Mouse (Mus musculus): ENCODE results near the gene Olfr221.
"Not testable (repeated sequence)": the region's sequence is repeated elsewhere in the genome, so short reads cannot be mapped to it uniquely, and the experiment has no call there.

The Olfr221 gene

DNA sequence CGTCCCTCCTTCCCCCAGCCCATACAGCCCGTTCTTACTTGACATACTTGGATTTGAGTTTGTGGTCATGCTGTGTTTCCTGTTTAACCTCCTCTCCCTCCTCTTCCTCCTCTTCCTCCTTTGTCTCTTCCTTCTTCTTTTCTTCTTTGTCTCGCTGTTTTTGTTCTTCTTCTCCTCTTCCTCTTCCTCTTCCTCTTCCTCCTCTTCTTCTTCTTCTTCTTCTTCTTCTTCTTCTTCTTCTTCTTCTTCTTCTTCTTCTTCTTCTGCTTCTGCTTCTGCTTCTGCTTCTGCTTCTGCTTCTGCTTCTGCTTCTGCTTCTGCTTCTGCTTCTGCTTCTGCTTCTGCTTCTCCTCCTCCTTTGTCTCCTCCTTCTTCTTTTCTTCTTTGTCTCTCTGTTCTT is at the start of gene Olfr221:
Olfr221 (minus strand) TSS at position 101 of the 400 bp plus-strand sequence.
- DNase-seq (ENCODE audit: low spot score) = not testable (repeated sequence)

DNA sequence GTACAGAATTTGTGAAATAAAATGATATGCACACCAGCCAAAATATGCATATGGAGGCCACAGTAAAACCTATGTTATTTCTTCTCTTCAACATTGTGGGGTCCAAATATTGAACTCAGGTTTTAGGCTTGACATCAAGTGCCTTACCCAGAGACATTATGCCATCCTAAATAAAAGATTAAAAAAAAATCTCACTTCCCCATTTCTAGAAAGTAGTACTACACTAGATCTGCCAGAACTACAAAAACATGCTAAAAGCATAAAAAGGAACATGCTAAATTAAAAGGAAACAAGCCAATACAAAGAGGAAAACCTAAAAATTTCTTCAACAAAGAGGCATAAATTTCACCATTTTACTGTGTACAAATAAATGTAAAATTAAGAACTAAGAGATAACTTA is 40.8 kb upstream of the Olfr221 start:
- DNase-seq (ENCODE audit: low spot score) = no peak

DNA sequence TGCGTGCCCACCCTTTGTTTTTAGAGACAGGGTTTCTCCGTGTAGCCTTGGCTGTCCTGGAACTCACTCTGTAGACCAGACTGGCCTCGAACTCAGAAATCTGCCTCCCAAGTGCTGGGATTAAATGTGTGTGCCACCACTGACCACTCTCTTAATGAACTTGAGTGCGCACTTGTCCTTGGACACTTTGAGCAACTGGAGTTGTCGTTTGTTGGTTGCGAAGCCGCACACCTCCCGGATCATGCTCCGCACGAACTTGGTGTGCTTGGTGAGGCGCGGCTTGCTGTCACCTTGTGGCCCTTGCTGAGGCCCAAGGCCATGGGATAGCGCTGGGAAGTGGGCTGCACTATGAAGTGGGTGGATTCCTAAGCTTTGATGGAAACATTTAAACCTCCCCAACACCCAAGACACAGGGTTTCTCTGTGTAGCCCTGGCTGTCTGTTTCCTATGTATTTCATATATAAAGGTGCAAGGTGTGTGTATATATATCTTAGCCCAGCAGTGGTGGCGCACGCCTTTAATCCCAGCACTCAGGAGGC is 29.4 kb upstream of the Olfr221 start:
- no peak for DNase-seq (ENCODE audit: low spot score)

DNA sequence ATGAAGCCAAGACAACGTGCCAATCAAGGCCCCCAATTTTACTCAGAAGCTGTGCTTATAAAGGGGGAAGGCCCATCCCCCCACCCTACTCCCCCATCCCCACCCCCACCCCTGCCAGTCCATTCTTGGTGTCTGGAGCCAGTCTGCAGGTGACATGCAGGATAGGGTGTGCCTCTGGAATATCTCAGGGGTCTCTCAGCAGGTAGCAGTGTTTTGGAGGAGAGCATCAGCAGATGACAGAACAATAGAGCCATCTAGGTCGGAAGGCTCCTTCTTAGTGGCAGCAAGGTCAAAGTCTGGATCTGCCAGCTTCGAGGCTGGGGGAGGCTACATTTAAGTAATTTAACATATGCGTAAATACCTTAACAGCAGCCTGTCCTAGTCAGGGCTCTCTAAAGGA is 23.9 kb upstream of the Olfr221 start:
- no peak for DNase-seq (ENCODE audit: low spot score)

DNA sequence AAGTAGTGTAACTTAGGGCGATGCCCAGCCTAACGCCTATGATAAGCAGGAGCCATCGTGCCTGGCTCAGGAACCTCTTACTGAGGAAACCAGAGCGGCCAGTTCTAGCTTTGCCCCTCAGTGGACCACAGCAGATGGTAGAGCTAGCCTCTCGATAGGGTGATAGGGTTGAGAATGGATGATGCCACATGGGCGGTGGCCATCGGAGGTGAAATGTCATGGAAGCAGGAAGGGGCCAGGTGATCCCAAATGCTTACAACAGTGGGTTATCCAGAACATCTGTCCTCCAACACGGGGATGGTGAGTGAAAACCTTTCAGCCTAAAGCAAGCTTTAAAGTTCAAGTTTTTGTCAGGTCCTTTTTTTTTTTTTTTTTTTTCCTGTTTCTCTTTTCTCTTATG is 19.5 kb upstream of the Olfr221 start:
- DNase-seq (ENCODE audit: low spot score) = no peak

DNA sequence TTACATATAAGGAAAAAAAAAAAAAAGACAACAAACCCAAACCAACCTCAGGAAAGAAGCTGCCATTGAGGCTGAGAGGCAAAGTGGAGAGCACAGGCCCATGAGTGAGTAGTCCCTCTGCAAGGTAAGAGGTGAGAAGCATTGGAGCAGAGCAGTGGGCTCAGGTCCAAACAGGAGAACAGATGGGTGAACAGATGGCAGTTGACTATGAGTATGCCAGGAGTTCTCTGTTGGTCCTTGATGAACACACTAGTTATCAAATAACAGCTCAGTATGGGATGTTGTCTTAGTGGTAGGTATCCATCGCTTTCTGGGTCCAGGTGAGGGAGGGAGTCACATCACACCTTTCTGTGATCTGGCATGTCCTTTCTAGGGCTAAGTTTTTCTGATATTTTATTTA is 18.5 kb upstream of the Olfr221 start:
- no peak for DNase-seq (ENCODE audit: low spot score)

DNA sequence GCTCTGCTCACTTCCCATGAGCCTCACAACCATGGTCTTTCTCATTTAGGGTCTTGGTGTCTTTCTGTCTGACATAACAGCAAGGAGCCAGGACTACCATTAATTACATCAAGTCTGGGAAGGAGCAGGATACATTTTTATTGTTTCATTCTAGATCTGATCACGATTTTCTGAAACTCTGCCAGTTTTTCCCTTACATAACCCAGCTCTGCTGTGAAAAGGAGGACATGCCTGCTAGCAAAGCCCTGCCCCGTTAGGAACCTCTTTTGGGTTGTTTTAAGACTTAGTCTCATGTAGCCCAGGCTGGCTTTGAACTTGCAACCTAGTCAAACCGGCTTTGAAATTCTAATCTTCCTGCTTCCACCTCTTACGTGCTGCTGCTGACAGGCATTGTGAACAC is 17.7 kb upstream of the Olfr221 start:
- DNase-seq (ENCODE audit: low spot score) = no peak

DNA sequence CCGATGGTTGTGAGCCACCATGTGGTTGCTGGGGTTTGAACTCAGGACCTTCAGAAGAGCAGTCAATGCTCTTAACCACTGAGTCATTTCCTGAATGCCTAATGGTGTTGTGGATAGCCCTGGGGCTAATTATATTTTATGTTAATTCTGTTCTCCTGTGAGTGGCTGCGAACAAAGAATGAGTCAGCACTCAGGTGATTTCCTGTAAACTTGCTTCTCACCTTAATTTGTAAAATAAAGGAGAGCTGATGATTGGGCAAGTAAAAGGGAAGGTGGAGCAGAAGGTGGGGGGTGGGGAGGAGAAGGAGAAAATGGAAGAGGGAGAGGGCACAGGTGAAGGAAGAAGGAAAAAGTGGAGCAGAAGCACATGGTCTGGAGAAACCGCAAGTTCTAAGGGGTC is 10.5 kb upstream of the Olfr221 start:
- DNase-seq (ENCODE audit: low spot score) = not testable (repeated sequence)

DNA sequence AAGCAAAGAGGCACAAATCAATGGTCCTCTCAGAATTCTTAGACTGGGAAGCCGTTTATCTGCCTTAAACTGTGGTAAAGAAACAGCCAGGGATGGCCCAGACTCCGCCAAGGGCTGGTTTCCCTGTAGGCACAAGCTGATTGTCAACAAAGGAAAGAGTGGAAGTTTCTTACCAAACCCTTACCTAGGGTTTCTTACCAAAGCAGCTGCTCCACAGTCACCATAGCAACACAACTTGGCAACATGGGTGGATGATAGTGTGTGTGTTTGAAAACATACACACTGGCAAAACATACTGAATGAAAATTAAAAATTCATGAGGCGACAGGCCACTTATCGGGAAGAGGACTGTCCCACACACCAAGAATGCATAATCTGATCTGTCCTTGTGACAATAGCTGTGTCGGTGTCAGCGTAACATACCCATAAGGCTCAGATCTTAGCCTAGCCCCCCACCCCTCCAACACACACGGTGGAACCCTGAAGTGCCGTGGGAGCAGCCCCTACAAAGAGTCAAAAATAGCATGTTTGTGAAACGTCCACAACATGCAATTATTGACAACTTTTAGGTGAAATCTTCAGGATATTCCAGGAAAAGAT is 3.8 kb upstream of the Olfr221 start:
- DNase-seq (ENCODE audit: low spot score) = no peak

DNA sequence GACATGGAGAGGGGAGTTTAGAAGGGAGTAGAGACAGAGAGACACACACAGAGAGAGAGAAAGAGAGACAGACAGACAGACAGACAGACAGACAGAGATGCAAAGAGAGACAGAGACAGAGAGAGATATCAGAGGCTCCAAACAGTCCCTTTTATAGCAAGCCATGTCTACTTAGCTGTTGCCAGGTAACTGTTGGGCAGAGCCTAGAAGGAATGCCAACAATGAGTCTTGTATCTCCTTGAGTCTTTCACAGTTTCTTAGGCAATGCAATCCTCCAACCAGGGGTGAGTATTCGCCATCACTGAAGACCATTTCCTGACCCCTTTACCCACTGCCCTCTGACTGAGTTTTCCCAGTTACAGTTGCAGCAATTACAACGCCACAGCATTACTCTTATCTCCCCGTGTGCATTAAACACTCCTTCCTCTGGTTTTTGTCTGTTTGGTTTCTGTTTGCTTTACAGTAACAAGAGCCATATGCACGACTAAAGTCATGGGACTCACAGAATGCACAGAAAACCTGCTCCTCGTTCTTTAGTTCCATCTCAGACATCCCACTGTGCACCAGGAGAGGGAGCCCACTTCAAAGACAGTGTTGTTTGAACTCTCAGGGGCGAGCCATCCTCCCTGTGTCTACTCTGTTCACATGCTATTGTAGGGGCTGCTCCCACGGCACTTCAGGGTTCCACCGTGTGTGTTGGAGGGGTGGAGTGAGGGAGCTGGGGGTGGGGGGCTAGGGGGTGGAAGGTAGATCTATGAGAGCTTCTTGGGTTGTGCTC is 2.8 kb upstream of the Olfr221 start:
- DNase-seq (ENCODE audit: low spot score) = peak; percentile 28

DNA sequence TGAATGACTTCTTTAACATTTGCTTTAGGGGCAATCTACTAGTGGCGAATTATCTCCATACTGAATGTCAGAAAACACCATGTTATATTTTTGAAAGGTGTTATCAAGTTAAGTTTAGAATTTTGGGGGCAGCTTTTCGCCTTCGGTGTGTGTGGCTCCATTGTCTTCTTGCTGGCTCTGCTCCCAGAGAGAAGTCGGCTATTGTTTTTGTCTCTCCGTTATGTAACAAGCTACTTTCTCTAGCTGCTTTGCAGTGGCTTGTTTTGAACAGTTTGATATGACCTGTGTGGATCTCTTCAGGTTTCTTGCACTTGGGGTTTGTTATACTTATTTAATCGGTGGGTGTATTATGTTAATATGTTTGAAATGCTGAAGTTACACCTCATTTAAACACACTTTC is 1.2 kb upstream of the Olfr221 start:
- no peak for DNase-seq (ENCODE audit: low spot score)

DNA sequence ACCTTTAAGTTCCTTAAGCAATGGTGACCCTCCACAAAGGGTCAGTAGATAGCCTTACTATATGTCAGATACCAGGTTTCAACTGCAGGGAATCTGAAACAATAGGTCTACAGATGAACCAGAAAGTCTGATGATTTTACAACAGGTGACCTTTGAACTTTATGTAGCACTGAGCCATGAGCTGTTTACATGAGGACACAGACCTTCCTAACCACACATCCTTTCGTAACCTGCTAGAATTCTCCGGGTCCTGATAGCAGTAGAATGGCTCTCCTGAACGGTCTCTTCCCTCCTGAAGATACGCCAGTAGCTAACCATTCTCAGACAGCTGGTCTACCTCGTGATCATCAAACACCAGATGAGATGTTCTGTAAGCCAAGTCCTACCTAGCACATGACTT is 2.9 kb downstream of the Olfr221 start:
- DNase-seq (ENCODE audit: low spot score) = no peak

DNA sequence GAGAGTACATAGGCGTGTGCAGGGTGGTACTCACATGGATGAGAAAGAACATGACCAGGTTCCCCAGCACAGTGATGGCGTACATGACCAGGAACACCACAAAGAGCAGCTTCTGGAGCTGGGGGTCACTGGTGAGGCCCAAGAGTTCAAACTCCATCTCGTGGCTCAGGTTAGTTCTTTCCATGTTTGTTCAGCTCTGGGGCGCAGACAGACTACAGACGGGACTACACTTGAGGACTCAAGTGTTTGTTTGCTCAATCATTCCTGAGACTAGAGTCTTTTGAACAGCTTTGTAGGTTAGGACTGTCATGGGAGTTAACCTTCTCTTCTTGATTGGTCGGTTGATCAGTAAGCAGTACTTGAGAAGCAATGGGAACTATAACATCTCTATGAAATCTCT is 6.3 kb downstream of the Olfr221 start:
- DNase-seq (ENCODE audit: low spot score) = no peak

DNA sequence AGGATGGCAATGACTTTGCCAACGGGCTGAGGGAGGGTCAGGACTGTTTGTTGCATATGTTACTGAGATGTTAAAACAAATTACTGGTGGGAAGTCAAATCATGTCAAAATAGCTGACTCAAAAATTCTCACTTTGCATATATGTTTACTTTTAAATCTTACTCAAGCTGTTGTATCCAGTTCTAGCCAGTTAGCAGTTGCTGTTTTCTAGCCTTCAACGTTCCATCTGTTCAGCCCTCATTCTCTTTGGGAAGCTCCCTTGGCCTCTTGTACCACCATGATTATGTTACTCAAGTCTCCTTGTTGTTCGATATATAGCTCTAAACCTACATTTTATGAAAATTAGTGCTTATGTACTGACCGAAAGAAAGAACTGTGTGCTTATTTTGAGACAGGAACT is 15.9 kb downstream of the Olfr221 start:
- no peak for DNase-seq (ENCODE audit: low spot score)

DNA sequence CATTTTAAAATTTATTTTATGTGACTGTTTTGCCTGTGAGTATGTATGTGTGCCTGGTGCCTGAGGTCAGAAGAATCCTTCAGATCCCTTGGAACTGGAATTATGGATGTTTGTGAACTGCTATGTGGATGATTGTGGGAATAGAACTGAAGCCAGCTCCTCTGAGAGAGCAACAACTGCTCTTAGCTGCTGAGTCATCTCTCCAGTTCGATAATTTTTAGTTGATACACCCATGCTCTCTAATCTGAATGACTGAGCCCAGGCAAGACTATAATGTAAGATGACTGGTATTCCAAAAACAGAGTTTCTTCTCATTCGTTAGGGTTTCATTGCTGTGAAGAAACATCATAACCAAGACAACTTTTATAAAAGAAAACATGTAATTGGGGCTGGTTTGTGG is 18.1 kb downstream of the Olfr221 start:
- no peak for DNase-seq (ENCODE audit: low spot score)

DNA sequence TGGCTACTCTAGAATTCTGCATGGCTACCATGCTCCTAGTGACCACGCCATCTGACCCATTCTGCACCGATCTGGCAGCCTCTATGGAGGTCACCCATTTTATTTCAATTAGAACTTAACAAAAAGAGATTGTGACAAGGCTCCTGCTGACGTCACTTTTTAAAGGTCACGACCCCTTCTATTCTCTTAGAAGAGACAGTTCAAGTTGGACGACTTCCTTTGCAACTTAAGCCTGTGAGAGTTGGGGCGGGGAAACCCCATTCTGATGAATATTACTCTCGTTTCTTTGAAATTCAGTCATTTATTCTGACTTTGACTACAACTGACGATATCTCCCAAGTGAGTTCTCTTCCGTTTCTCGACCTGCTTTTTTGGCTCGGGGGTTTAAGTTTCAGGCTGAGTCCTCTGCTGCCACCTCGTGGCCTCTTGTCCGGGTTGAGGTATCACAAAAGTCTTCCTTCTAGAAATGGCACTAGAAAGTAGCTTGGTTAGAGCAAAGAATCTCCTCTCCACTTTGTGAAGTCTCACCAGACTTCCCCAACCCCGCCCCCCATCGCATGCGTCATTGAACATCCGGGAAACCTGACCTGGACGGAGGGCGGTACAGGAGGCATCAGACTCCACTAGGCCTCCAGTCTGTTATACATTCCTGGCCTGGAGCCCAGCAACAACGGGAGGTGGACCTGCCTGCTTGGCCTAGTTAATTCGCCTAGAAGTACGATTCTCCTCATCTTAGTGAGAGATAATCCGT is 19.4 kb downstream of the Olfr221 start:
- DNase-seq (ENCODE audit: low spot score) = peak; percentile 91

DNA sequence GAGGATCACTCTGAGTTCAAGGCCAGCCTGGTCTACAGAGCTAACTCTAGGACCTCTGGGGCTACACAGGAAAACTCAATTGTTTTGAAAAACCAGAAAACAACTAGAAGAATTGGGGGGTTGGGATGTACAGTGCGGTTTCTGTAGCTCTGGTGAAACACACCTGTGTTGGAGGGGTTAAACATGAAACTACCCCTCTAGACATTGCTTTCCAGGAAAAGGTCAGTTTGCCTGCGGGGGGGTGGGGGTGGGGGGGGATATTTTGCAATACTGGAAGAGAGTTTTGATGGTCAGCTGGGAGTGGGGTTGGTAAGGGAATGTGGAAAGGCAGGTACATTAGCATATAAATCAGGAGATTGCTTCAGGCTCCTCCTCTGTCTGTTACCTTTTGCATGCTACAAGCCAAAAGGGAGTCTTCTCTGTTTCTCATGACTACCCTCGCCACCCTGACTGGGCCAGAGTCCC is 20.0 kb downstream of the Olfr221 start:
- no peak for DNase-seq (ENCODE audit: low spot score)

DNA sequence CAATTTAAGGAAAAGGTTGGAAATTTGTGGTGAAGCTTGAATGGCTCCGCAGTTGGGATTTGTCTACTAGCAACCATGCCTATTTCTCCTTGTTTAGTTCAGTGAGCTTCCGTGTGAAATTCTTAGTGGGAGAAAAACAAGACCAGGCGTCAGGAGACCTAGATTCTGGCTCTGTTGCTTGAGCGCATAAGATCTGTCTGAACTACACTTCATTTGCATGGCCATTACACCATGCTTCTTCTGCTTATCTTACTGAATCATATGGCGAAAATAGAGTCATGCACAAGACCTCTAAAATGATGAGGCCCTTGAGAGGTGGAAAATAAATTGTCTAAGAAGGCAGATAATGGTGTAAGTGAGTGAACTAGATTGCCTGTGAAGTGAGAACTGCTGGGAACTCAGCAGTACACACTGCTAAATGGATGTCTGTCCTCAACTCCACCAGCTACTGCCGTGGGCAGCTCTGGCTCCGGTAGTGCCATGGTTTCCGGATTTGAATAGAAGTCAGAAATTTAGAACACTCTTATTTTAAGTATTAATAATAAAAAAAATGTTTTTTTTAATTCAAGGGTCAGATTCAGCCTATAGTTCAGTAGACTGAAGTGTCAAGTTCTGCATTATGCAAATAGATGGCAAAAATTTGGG is 20.6 kb downstream of the Olfr221 start:
- no peak for DNase-seq (ENCODE audit: low spot score)

DNA sequence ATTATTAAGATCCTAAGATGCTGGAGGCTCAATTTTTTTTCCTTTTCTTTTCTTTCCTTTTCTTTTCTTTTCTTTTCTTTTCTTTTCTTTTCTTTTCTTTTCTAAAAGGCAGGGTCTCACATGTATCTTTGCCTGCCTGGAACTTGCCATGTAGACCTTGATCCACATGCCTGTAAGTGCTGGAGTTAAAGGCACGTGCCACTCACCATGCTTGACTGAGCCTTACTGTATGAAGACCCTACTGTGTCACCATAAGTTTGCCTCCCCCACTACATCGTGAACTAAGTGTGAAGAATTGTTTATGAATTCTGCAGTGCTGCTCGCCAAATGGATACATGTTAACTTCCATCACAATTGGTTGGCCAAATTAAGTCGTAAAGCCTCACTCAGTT is 21.1 kb downstream of the Olfr221 start:
- no peak for DNase-seq (ENCODE audit: low spot score)

DNA sequence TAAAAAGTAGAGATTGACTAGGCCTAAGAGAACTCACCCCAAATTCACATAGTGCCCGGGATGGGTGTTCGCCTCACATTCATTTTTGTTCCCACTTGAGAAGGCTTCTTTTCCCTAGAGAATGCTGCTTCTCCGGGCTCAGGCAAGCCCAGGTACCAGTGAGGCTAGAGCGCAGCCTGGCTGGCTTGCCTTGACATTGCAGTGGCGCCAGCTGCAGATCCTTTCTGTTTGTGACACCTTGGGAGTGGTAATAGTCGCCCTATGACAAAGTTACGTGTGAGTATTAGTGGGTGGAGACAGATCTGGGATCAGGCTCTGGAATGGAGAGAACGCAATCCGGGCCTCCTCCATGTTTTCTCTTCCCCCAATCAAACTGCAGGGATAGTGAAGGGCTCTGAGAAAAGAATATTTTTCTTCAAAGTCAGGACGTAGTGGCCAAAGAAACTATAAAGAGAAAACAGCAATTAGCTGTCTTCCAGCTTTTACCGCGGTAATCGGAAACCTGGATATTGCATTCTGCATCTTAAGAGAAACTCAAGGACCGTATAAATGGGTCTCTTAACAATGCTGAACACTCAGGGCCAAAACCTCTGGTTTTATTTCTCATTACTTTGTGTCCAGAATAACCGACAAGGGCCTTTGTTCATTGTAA is 21.6 kb downstream of the Olfr221 start, which contains the start of gene Zfp219:
Zfp219 (minus strand) TSS at position 248 of the 652 bp plus-strand sequence.
- peak; percentile 45 for DNase-seq (ENCODE audit: low spot score)

DNA sequence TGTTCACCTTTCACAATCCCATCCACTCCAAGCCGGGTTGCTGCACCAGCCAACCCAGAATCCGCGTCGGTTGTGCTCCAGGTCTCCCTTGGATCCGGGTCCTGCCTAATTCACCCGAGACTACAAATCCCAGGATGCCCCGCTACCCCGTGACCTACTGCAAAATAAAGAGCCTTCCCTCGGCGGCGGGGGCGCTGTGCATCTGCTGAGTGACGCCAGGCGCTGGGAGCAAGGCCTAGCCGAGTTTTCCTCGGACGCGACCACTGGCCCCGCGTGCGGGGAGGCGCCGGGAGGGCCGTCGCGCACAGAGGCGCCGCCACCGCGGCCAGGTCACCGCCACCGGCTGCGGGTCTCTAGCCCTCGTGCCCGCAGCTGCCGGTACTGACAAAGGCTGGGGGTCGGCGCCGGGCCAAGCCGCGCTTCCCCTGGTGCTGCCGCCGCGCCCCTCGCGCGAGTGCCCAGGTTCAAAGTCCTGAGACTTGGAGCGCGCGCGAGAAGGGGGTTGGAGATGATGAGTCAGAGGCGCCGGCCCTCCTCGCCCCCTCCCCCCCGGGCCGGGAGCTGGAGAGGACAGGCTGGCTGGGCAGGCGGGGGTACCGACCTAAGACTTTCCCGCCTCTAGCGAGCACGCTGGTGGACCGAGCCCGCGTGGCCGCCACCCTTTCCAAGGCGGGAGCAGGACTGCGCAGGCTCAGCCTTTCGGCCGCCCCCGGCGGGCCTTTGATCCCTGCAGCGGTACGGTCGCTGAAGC is 22.5 kb downstream of the Olfr221 start:
- DNase-seq (ENCODE audit: low spot score) = peak; percentile 95
